Mouse (Mus musculus): ENCODE data around the gene Nkapl. TPM values are rescaled to one million over a fixed set of nuclear protein-coding genes. Genes with fewer than 3 reads are reported as not detected.

Gene Nkapl
- total and polyA plus RNA-seq, 3 experiments = 0.18 to 0.99 (median 0.34) TPM

DNA sequence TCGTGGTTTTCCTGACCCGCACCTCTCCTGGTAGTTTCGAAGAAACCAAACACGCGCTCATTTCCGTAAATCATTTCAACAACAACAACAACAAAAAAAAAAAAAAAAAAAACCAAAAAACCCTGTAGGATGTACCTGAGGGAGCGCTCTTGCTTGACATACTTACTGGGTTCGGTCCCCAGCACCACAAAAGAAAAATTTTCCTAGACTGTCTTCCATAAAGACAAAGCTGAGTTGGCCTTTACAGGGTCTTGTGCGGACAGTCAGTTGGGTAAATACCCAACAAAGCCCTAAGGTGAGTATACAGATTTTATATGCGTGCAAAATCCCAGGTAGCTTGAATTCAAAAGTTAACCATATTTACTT lies 27.1 kb downstream of the Nkapl start:
- DNase-seq = no peak
- Histone ChIP-seq H3K36me3 (ENCODE audit: control insufficient read depth, insufficient read depth, low read length) (peaks cover 11% of the 10 kb centered on the region), H3K4me3 (peak overlapping the region; percentile 58), H3K27ac (peak overlapping the region; percentile 60), H3K27me3 (ENCODE audit: control insufficient read depth, insufficient read depth, low read length) (no peaks in the 10 kb centered on the region), H3K4me1 (ENCODE audit: control insufficient read depth, insufficient read depth, low read length) (0 out of 2 replicates have a peak, but pooled peaks cover 3% of the 10 kb centered on the region), H3K79me2 (replicated peaks; ENCODE audit: control insufficient read depth, insufficient read depth, low read length) (no peaks in the 10 kb centered on the region), H3K9ac (ENCODE audit: low read depth, low read length) (peak overlapping the region; percentile 33)
- intact Hi-C loops (cut with DNase I) = no loop called here
- TF ChIP-seq POLR2A (IDR thresholded peaks at IDR 0.05; ENCODE audit: insufficient read depth, low read depth, low read length) (no peak), EP300 (IDR thresholded peaks at IDR 0.05; ENCODE audit: insufficient read depth, low read depth, low read length) (no peak), CTCF (IDR thresholded peaks at IDR 0.05) (no peak)
- WGBS = 27% methylated on average over 10 of the region's 10 CpGs

DNA sequence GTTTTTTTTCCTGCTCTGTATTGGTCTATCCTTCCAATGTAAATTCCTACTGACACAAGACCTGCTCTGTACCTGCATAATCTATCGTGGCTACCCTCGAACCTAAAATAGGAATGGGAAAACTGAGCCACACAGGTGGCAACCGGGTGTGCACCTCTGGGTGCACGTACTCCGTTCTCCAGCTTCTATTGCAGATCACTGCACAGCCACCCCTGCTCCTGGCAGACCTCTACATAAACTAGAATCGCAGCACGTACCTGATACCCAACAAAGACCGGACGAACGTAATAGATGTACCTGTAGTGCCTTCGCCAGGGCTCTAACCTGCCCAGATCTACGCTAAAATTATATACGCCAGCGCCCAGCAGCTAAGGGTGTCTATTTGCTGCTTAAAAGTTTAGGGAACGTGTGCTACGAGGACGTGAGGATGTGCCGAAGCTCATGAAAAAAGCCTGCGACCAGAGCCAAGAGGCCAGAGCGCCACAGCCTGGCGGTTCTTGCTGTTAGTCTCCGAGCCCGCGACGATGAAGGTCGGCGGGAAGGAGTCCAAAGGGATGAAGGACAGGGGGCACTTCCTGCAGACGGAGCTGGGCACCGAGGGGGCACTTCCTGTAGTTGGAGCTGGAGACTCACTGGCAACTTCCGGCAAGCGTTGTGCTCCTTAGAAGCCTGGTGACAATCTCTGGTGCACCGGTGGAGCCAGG lies 27.7 kb downstream of the Nkapl start, which contains the start of gene Pgbd1:
Gene Pgbd1 (minus strand): TSS at position 556 of the 704 bp plus-strand sequence.
- TF ChIP-seq POLR2A (IDR thresholded peaks at IDR 0.05; ENCODE audit: insufficient read depth, low read depth, low read length) (0 out of 2 replicates have a peak, but pooled peaks have one; percentile 33), CTCF (IDR thresholded peaks at IDR 0.05) (peak; percentile 52), EP300 (IDR thresholded peaks at IDR 0.05; ENCODE audit: insufficient read depth, low read depth, low read length) (0 out of 2 replicates have a peak, but pooled peaks have one; percentile 44)
- peak; percentile 64 for DNase-seq
- H3K79me2 ChIP-seq (replicated peaks; ENCODE audit: control insufficient read depth, insufficient read depth, low read length) = no peaks in the 10 kb centered on the region
- H3K4me1 ChIP-seq (ENCODE audit: control insufficient read depth, insufficient read depth, low read length) = 0 out of 2 replicates have a peak, but pooled peaks cover 3% of the 10 kb centered on the region
- under 1% methylated on average over 32 of the region's 32 CpGs for WGBS
- H3K36me3 ChIP-seq (ENCODE audit: control insufficient read depth, insufficient read depth, low read length) = peaks cover 11% of the 10 kb centered on the region
- H3K4me3 ChIP-seq = peak within 1 kb of the TSS; percentile 58
- H3K27me3 ChIP-seq (ENCODE audit: control insufficient read depth, insufficient read depth, low read length) = no peaks in the 10 kb centered on the region
- H3K27ac ChIP-seq = peak within 1 kb of the TSS; percentile 60
- intact Hi-C loops (cut with DNase I) = no loop called here
- peak within 1 kb of the TSS; percentile 33 for H3K9ac ChIP-seq (ENCODE audit: low read depth, low read length)

DNA sequence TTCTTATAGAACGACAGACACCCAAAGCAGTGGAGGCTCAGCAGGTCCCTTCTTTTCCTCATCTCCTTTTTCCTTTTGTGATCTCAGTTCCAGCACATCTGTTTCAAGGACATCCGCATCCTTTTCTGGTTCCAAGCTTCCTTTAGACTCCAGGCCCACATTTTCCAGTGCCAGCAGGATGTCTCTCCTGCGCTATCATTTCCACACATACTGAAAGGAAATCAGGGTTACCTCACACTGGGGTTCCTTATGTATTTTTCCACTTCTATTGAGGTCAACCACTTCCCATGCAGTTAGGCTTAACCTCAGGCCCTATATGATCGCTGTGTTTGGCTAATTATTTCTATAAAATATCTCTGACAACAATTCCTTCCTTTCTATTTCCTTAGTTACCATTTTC lies 32.8 kb downstream of the Nkapl start:
- no peaks in the 10 kb centered on the region for H3K27me3 ChIP-seq (ENCODE audit: control insufficient read depth, insufficient read depth, low read length)
- DNase-seq = no peak
- no peak overlapping the region for H3K4me3 ChIP-seq
- H3K4me1 ChIP-seq (ENCODE audit: control insufficient read depth, insufficient read depth, low read length) = 0 out of 2 replicates have a peak, but pooled peaks cover 3% of the 10 kb centered on the region
- H3K79me2 ChIP-seq (replicated peaks; ENCODE audit: control insufficient read depth, insufficient read depth, low read length) = no peaks in the 10 kb centered on the region
- H3K27ac ChIP-seq = no peak overlapping the region
- WGBS = 51% methylated on average over 4 of the region's 4 CpGs
- H3K9ac ChIP-seq (ENCODE audit: low read depth, low read length) = no peak overlapping the region
- intact Hi-C loops (cut with DNase I) = no loop called here
- no peaks in the 10 kb centered on the region; the same call in 1 of the 2 replicates for H3K36me3 ChIP-seq (ENCODE audit: control insufficient read depth, insufficient read depth, low read length)
- no peak for TF ChIP-seq POLR2A (IDR thresholded peaks at IDR 0.05; ENCODE audit: insufficient read depth, low read depth, low read length)
- no peak for TF ChIP-seq CTCF (IDR thresholded peaks at IDR 0.05)
- TF ChIP-seq EP300 (IDR thresholded peaks at IDR 0.05; ENCODE audit: insufficient read depth, low read depth, low read length) = no peak

DNA sequence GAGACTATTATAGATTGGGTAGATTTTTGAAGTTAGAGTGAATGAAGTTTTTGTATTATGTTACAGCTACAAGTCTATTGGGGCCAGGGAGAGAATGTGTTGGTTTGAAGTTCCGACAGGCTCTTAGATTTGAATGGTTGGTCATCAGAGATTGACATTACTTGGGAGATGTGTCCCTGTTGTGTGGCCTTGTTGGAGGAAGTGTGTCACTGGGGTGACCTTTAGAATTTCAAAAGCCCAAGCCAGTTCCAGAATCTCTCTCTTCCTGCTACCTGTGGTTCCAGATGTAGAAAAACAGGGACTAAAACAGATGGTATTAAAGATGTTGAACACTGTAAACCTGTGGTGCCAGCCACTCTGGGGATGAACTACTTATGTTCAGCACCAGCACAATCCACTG lies 40.7 kb downstream of the Nkapl start:
- H3K4me3 ChIP-seq = no peak overlapping the region
- H3K79me2 ChIP-seq (replicated peaks; ENCODE audit: control insufficient read depth, insufficient read depth, low read length) = no peaks in the 10 kb centered on the region
- DNase-seq = no peak
- H3K9ac ChIP-seq (ENCODE audit: low read depth, low read length) = no peak overlapping the region
- H3K27me3 ChIP-seq (ENCODE audit: control insufficient read depth, insufficient read depth, low read length) = no peaks in the 10 kb centered on the region
- WGBS = 100% methylated on average over 1 of the region's 1 CpGs
- H3K36me3 ChIP-seq (ENCODE audit: control insufficient read depth, insufficient read depth, low read length) = no peaks in the 10 kb centered on the region
- no peak overlapping the region for H3K27ac ChIP-seq
- no peaks in the 10 kb centered on the region for H3K4me1 ChIP-seq (ENCODE audit: control insufficient read depth, insufficient read depth, low read length)
- TF ChIP-seq EP300 (IDR thresholded peaks at IDR 0.05; ENCODE audit: insufficient read depth, low read depth, low read length) (no peak), POLR2A (IDR thresholded peaks at IDR 0.05; ENCODE audit: insufficient read depth, low read depth, low read length) (no peak), CTCF (IDR thresholded peaks at IDR 0.05) (no peak)
- intact Hi-C loops (cut with DNase I) = no loop called here

- DNase-seq = no peak
- intact Hi-C loops (cut with DNase I) = no loop called here
- Histone ChIP-seq H3K4me3 (no peak overlapping the region), H3K36me3 (ENCODE audit: control insufficient read depth, insufficient read depth, low read length) (no peaks in the 10 kb centered on the region), H3K79me2 (replicated peaks; ENCODE audit: control insufficient read depth, insufficient read depth, low read length) (no peaks in the 10 kb centered on the region), H3K27me3 (ENCODE audit: control insufficient read depth, insufficient read depth, low read length) (no peaks in the 10 kb centered on the region), H3K4me1 (ENCODE audit: control insufficient read depth, insufficient read depth, low read length) (no peaks in the 10 kb centered on the region), H3K9ac (ENCODE audit: low read depth, low read length) (no peak overlapping the region), H3K27ac (no peak overlapping the region)
- WGBS = 51% methylated on average over 5 of the region's 5 CpGs
- TF ChIP-seq EP300 (IDR thresholded peaks at IDR 0.05; ENCODE audit: insufficient read depth, low read depth, low read length) (no peak), CTCF (IDR thresholded peaks at IDR 0.05) (no peak), POLR2A (IDR thresholded peaks at IDR 0.05; ENCODE audit: insufficient read depth, low read depth, low read length) (no peak)
Measured at GRCm38 (mm10) chr13:21423301-21423700, 45.0 kb downstream of the Nkapl start.

DNA sequence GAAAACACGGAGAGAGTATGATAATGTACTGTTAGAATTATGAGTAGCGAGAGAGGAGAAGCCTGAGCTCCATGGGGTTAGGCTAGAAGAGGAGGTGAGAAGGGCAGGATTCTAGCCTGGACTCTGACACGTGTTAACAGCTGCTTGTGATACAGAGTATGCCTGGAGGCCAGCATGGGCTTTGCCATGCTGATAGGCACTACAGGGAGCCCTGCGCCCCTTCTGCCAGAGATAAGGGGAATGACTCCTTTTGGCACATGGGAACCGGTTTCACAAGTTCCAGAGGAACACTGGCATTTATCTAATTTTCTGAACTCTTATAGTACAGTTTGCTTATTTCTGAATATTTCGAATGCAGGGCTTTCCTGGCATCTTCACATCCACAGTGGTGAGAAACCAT lies 49.4 kb downstream of the Nkapl start:
- no peaks in the 10 kb centered on the region for H3K36me3 ChIP-seq (ENCODE audit: control insufficient read depth, insufficient read depth, low read length)
- no peak overlapping the region for H3K9ac ChIP-seq (ENCODE audit: low read depth, low read length)
- DNase-seq = no peak
- H3K4me1 ChIP-seq (ENCODE audit: control insufficient read depth, insufficient read depth, low read length) = no peaks in the 10 kb centered on the region
- no peak overlapping the region for H3K4me3 ChIP-seq
- 56% methylated on average over 6 of the region's 6 CpGs for WGBS
- intact Hi-C loops (cut with DNase I) = no loop called here
- H3K79me2 ChIP-seq (replicated peaks; ENCODE audit: control insufficient read depth, insufficient read depth, low read length) = no peaks in the 10 kb centered on the region
- no peak overlapping the region for H3K27ac ChIP-seq
- TF ChIP-seq EP300 (IDR thresholded peaks at IDR 0.05; ENCODE audit: insufficient read depth, low read depth, low read length) (no peak), POLR2A (IDR thresholded peaks at IDR 0.05; ENCODE audit: insufficient read depth, low read depth, low read length) (no peak), CTCF (IDR thresholded peaks at IDR 0.05) (no peak)
- no peaks in the 10 kb centered on the region for H3K27me3 ChIP-seq (ENCODE audit: control insufficient read depth, insufficient read depth, low read length)
